Mouse (Mus musculus) ovary, postnatal 36 days (tissue): ENCODE results near the gene Trpm5.

ENCODE experiments used
- DNase-seq: peaks from one replicate; pipeline ENCODE4 v3.0.0; 2022; ENCODE audit warnings: low spot score, mixed read lengths

The Trpm5 gene

DNA sequence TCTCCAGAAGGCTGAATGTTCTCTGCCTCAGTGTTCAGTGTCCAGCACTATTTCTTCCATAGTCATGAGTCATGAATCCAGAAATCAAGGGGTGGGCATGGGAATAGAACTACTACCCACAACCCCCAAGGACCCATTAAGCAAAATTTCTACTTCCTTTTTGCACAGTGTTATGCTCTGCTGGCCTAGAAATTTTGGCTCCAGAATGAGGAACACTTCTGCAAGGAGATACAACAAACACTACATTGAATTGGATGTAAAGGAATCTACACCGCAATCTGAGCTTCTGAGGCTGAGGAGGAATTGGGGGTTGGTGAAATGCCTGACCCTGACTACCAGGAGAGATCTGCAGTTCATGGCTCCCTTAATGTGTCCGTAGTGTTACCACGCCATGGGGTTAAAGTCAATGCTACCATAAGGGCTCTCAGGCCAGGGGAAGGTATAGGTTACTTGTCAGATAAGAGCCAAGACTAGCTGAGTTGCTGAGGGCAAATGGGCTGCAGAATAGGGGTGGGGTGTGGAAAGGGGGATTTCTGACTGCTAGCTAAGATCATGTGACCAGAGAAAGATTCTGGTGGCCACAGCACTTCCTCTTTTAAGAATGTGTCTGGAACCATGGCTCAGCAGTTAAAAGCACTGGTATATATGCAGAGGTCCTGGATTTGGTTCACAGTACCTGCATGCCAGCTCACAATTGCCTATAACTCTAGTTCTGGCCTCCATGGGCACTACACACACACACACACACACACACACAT is 56.1 kb downstream of the Trpm5 start:
- no peak for DNase-seq

DNA sequence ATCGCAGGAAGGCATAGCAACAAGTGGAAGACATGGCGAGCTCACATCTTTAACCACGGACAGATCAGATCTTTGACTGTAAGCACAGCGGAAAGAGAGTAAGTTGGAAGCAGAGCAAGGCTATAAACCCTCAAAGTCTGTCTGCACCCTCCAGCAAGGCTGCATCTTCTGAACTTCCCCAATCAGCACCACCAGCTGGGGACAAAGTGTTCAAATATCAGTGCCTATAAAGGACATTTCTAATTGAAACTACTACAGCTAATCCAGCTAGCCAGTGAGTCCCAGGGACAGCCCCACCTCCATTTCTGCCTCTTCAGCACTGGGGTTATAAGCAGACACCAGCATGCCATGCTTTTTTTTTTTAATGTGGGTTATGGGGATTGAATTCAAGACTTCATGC is 57.1 kb downstream of the Trpm5 start:
- DNase-seq = no peak

GRCm38 (mm10) chr7:143036787-143037186 is 57.7 kb downstream of the Trpm5 start:
- DNase-seq = no peak

- no peak for DNase-seq
Measured at GRCm38 (mm10) chr7:143034519-143035450, 59.7 kb downstream of the Trpm5 start.

DNA sequence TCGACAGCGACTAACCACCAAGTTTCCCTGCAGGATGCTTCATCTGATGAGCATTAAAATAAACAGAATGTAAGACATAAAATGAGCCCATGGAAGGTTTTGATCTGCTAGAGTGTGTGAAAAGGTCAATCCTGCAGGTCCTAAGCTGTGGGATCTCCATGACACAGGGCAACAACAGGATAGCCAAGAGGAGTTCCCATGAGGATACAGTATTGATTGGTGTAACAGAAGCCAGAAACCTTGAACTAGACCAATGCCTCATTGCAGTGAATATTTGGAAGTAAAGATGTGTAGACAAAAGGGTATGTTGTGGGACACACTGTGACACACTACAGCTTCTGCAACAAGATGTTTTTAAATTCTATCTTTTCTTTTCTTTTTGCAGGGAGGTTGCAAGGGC is 60.3 kb downstream of the Trpm5 start:
- DNase-seq = no peak

GRCm38 (mm10) chr7:143033581-143033980 is 60.9 kb downstream of the Trpm5 start:
- no peak for DNase-seq

- DNase-seq = no peak
Measured at GRCm38 (mm10) chr7:143031816-143032215, 62.6 kb downstream of the Trpm5 start.

GRCm38 (mm10) chr7:143027196-143027595 is 67.2 kb downstream of the Trpm5 start:
- no peak for DNase-seq

GRCm38 (mm10) chr7:143025496-143025895 is 68.9 kb downstream of the Trpm5 start:
- DNase-seq = no peak

DNA sequence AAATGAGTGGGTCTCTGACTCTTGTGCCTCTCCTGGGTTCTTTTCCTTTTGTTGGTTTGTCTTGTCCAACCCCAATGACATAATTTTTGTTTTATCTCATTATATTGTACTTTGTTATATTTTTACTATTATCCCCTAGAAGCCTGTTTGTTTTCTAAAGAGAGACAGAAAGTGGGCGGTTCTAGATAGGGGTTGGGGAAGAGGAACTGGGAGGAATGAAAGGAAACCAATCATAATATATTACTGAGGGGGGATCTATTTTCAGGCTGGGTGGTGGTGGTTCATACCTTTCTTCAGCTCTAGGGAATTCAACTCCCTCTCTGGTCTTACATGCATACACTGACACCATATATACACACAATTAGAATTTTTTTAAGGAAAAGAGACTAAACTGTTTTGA is 70.1 kb downstream of the Trpm5 start:
- no peak for DNase-seq

DNA sequence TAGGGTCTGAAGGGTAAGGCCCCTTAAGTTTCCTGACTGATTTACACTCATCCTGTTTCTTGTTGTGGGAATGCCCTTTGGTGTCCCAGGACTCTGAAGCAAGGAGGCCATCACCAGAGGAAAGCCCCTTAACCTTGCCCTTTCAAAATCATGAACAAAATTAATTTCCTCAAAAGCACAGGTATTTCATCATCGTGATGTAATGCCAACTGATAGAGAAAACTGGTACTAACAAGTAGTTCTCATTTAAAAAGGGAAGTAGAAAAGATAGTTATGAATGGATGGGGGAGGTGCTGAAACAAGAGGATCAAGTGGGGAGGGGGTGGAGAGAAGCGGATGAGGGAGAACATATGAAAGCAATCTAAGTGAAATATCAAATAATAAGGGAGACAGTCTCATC is 70.9 kb downstream of the Trpm5 start:
- DNase-seq = no peak

GRCm38 (mm10) chr7:143021356-143022164 is 72.9 kb downstream of the Trpm5 start:
- DNase-seq = no peak

GRCm38 (mm10) chr7:143020764-143021163 is 73.7 kb downstream of the Trpm5 start:
- no peak for DNase-seq

DNA sequence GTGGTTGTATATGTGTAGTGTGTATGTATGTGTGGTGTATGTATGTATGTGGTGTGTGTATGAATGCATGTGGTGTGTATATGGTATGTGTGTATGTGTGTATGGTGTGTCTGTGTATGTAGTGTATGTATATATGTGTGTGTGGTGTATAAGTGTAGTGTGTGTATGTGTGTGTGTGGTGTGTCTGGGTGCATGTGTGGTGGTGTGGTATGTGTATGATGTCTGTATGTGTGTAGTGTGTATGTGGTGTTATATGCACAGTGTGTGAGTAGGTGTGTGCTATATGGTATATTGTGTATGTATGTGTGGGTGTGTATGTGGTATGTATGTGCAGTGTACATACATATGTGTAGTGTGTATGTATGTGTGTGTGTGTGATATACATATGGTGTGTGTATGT is 74.4 kb downstream of the Trpm5 start:
- no peak for DNase-seq
